Mouse (Mus musculus) lung, postnatal 0 days (tissue): Measurements from ENCODE around the gene Casd1.

Source experiments
- CTCF ChIP-seq: IDR thresholded peaks from 2 replicates; pipeline ENCODE4 v1.5.1; 2016; ENCODE audit warnings: antibody characterized with exemption, mild to moderate bottlenecking
- EP300 ChIP-seq: IDR thresholded peaks from 2 replicates; pipeline ENCODE4 v1.6.1; 2016; ENCODE audit warnings: antibody characterized with exemption, mild to moderate bottlenecking, control low read depth

- TF ChIP-seq CTCF: no peak
- TF ChIP-seq EP300: no peak
Observed at GRCm38 (mm10) chr6:4555366-4555765, 45.3 kb upstream of the Casd1 start.
